Mouse (Mus musculus) lung, postnatal 0 days (tissue): ENCODE results near the gene 2700049A03Rik. TPM values are rescaled to one million over a fixed set of nuclear protein-coding genes. Genes with fewer than 3 reads are reported as not detected.

ENCODE experiments used
- ATAC-seq: fragments of 200-750 bp; cut with Nextera tagmentation; 2 replicates; pipeline ENCODE4 v1.8.0; 2017; ENCODE audit warnings: moderate library complexity
- DNase-seq: peaks from one replicate; pipeline ENCODE4 v3.0.0-alpha.2; 2016; ENCODE audit warnings: low spot score
- H3K27ac ChIP-seq: fragments of 300-500 bp; sonication (generic); 2 replicates; pipeline ENCODE4 v1.5.1; 2014; ENCODE audit warnings: antibody characterized with exemption, mild to moderate bottlenecking, low read length, mixed read lengths
- H3K27me3 ChIP-seq: fragments of 300-500 bp; sonication (generic); replicated peaks from 2 replicates; pipeline ENCODE4 v1.6.1; 2014; ENCODE audit warnings: low read length, mixed read lengths; ENCODE audit not compliant: insufficient read depth
- H3K36me3 ChIP-seq: fragments of 300-500 bp; sonication (generic); 2 replicates; pipeline ENCODE4 v1.6.1; 2014; ENCODE audit warnings: low read length, mixed read lengths; ENCODE audit not compliant: insufficient read depth
- H3K4me1 ChIP-seq: fragments of 300-500 bp; sonication (generic); 2 replicates; pipeline ENCODE4 v1.6.1; 2014; ENCODE audit warnings: antibody characterized with exemption, low read depth, low read length, mixed read lengths; ENCODE audit not compliant: insufficient read depth
- H3K4me2 ChIP-seq: fragments of 300-500 bp; sonication (generic); replicated peaks from 2 replicates; pipeline ENCODE4 v1.6.1; 2014; ENCODE audit warnings: low read depth, mild to moderate bottlenecking, low read length, moderate library complexity, mixed read lengths
- H3K4me3 ChIP-seq: fragments of 300-500 bp; sonication (generic); 2 replicates; pipeline ENCODE4 v1.5.1; 2014; ENCODE audit warnings: low read depth, low read length
- H3K9ac ChIP-seq: fragments of 300-500 bp; sonication (generic); replicated peaks from 2 replicates; pipeline ENCODE4 v1.6.1; 2014; ENCODE audit warnings: low read depth, mild to moderate bottlenecking
- H3K9me3 ChIP-seq: fragments of 300-500 bp; sonication (generic); 2 replicates; pipeline ENCODE4 v1.6.1; 2016; ENCODE audit warnings: low read length, mixed read lengths
- CTCF ChIP-seq: IDR thresholded peaks from 2 replicates; pipeline ENCODE4 v1.5.1; 2016; ENCODE audit warnings: antibody characterized with exemption, mild to moderate bottlenecking
- EP300 ChIP-seq: IDR thresholded peaks from 2 replicates; pipeline ENCODE4 v1.6.1; 2016; ENCODE audit warnings: antibody characterized with exemption, mild to moderate bottlenecking, control low read depth
- WGBS: fragments of 180-500 bp; shearing (Covaris S2); extraction: QIAGEN DNeasy Blood & Tissue Kit; methylation state at CpG from one replicate; pipeline ENCODE4 v1.1.7; 2014; 5-methylcytosine and 5-hydroxymethylcytosine counted together
- polyA plus RNA-seq: library from polyadenylated mRNA; unstranded; fragments of >200 nt; fragmentation: Nextera tagmentation; extraction: Ambion mirVana; gene quantifications from 2 replicates; pipeline ENCODE4 v1.2.1, GENCODE M21; 2015

2700049A03Rik gene
- polyA plus RNA-seq, 1 experiment from 2014 or later: 8.1 TPM

DNA sequence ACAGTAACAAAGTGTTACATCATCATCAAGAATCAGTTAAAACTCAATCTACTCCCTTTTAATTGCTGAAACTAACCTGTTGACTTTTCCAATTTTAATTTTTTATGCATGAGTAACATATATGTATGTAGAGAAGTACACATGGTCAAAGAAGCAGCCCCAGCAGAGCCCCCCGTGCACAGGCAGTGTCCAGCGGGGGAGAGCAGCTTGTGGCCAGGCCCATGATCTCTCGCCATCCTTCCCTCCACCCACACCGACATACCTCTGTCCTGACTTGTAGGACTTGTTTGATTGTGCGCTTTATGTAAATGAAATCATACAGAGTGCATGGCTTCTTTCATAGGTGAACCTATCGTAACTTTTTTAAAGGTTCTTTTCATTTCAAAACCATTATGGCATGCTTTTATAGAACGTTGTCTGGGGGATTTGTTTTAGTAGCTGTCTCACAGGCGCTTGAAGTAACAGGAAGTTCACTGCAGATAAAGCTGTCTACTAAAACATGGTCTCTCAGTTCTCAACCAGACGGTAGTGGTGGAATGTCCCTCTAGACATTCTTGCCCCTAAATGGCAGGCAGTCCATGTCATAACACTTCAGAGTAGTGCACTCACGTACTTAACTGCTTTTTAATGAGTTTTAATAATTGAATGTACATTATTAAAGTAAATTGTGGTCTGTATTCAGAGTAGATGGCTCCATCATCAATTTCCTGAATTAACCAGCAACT is 92.4 kb downstream of the 2700049A03Rik start:
- no peak for TF ChIP-seq EP300
- TF ChIP-seq CTCF: no peak
- Histone ChIP-seq H3K4me2 (no peak overlapping the region), H3K4me3 (no peak overlapping the region), H3K27me3 (no peaks in the 10 kb centered on the region), H3K9ac (no peak overlapping the region), H3K4me1 (no peaks in the 10 kb centered on the region), H3K27ac (no peak overlapping the region), H3K36me3 (no peaks in the 10 kb centered on the region), H3K9me3 (no peaks in the 10 kb centered on the region)
- DNase-seq (peak; percentile 23), ATAC-seq (no peak)
- 29% methylated on average over 10 of the region's 10 CpGs for WGBS

- ATAC-seq: no peak
- H3K4me3 ChIP-seq: no peak overlapping the region
- no peaks in the 10 kb centered on the region for H3K9me3 ChIP-seq
- no peak overlapping the region for H3K4me2 ChIP-seq
- 81% methylated on average over 9 of the region's 9 CpGs for WGBS
- TF ChIP-seq EP300: no peak
- TF ChIP-seq CTCF: no peak
- no peak overlapping the region for H3K27ac ChIP-seq
- DNase-seq: no peak
- no peaks in the 10 kb centered on the region for H3K36me3 ChIP-seq
- no peaks in the 10 kb centered on the region for H3K27me3 ChIP-seq
- no peaks in the 10 kb centered on the region for H3K4me1 ChIP-seq
- no peak overlapping the region for H3K9ac ChIP-seq
These were observed 94.9 kb downstream of the 2700049A03Rik start for GRCm38 (mm10) chr12:71231561-71231960.

GRCm38 (mm10) chr12:71233426-71233825 is 96.8 kb downstream of the 2700049A03Rik start:
- WGBS: 73% methylated on average over 5 of the region's 5 CpGs
- no peak for TF ChIP-seq CTCF
- no peak for TF ChIP-seq EP300
- no peak for DNase-seq

DNA sequence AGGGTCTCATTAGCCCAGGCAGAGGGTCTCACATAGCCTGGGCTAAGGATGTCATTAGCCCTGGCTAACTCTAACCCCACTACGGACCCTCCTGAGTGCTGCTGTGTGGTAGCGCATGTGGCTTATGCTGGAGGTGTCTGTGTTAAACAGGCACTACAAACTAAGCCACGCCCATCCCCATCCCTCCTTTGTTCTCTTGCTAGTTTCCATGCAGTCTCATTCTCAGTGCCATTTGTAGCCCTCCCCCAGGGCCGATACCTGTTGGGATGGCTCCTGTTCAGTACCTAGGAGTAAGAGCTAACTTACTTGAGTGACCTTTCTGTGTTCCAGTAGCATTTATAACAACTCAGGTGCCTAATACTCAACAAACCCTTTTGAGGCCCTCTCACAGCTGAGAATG is 100.4 kb downstream of the 2700049A03Rik start:
- Histone ChIP-seq H3K4me2 (no peak overlapping the region), H3K9ac (no peak overlapping the region), H3K4me1 (no peaks in the 10 kb centered on the region), H3K36me3 (peaks cover 2% of the 10 kb centered on the region), H3K9me3 (no peaks in the 10 kb centered on the region; the same call in 1 of the 2 replicates), H3K27me3 (no peaks in the 10 kb centered on the region), H3K4me3 (no peak overlapping the region), H3K27ac (no peak overlapping the region)
- ATAC-seq: no peak
- WGBS: 95% methylated on average over 4 of the region's 4 CpGs
- no peak for DNase-seq
- no peak for TF ChIP-seq EP300
- TF ChIP-seq CTCF: no peak

More at GRCm38 (mm10) chr12:71233426-71233825, 96.8 kb downstream of the 2700049A03Rik start:
- Histone ChIP-seq H3K9me3 (no peaks in the 10 kb centered on the region), H3K36me3 (no peaks in the 10 kb centered on the region), H3K4me1 (no peaks in the 10 kb centered on the region), H3K27me3 (no peaks in the 10 kb centered on the region), H3K4me2 (no peak overlapping the region), H3K27ac (no peak overlapping the region), H3K9ac (no peak overlapping the region), H3K4me3 (no peak overlapping the region)
- no peak for ATAC-seq

- Histone ChIP-seq H3K27me3 (no peaks in the 10 kb centered on the region), H3K4me2 (no peak overlapping the region), H3K9ac (no peak overlapping the region), H3K4me1 (no peaks in the 10 kb centered on the region), H3K9me3 (no peaks in the 10 kb centered on the region; the same call in 1 of the 2 replicates), H3K36me3 (peaks cover 11% of the 10 kb centered on the region), H3K4me3 (no peak overlapping the region), H3K27ac (no peak overlapping the region)
- WGBS: 94% methylated on average over 9 of the region's 9 CpGs
- TF ChIP-seq EP300 (no peak), CTCF (no peak)
- ATAC-seq: no peak
- no peak for DNase-seq
These were observed 106.1 kb downstream of the 2700049A03Rik start for GRCm38 (mm10) chr12:71242791-71243190.

DNA sequence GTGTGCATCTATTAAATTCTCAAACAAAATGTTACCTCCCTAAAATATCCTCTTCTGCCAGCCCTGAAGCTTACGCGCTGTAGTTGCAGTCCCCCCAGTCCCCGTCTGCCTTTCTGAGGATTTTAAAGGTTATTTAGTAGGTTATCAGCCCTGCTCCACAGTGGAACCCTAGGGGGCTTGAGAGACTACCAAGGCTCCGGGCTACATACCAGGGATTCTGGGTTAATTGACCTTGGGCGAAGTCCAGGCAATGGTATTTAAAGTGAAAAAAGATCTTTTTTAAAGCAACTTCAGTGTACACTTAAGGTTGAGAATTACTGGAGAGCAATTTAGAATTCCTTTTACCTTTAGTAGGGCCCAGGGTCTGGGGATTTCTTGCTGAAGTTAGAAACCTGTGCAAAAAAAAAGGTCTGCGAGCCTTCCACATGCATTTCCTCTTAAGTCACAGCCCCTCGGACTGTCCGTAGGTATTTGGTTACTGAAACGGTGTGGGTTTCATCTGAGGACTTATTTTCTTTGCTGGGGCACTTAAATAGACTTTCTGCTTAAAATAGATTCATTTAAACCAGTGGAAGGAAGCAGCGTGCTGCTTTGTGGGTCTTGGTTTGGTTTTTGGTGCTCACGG is 108.2 kb downstream of the 2700049A03Rik start:
- Histone ChIP-seq H3K27ac (no peak overlapping the region), H3K9me3 (no peaks in the 10 kb centered on the region; the same call in 1 of the 2 replicates), H3K9ac (no peak overlapping the region), H3K36me3 (peaks cover 11% of the 10 kb centered on the region), H3K4me3 (no peak overlapping the region), H3K27me3 (no peaks in the 10 kb centered on the region), H3K4me1 (no peaks in the 10 kb centered on the region), H3K4me2 (no peak overlapping the region)
- no peak for TF ChIP-seq CTCF
- TF ChIP-seq EP300: no peak
- 64% methylated on average over 11 of the region's 11 CpGs for WGBS
- DNase-seq: no peak
- no peak for ATAC-seq
